Mouse (Mus musculus) gastrocnemius, adult 8-10 months (tissue): ENCODE measurements around the gene Wdr59. TPM values are rescaled to one million over a fixed set of nuclear protein-coding genes. Genes with fewer than 3 reads are reported as not detected.
"Not testable (repeated sequence)": the region's sequence is repeated elsewhere in the genome, so short reads cannot be mapped to it uniquely, and the experiment has no call there.

Source experiments
- DNase-seq, 2 experiments: peaks; one replicate each; pipeline ENCODE4 v3.0.0; 2022; ENCODE audit warnings: low spot score in 2 of 2
- total RNA-seq, 4 experiments: library from RNA; stranded (reverse); gene quantifications; 2 replicates each; pipeline ENCODE4 v1.2.4; 2022

Wdr59 gene
- total RNA-seq, 4 experiments from 2014 or later, result 7.9 to 9.0 (median 8.6) TPM

DNA sequence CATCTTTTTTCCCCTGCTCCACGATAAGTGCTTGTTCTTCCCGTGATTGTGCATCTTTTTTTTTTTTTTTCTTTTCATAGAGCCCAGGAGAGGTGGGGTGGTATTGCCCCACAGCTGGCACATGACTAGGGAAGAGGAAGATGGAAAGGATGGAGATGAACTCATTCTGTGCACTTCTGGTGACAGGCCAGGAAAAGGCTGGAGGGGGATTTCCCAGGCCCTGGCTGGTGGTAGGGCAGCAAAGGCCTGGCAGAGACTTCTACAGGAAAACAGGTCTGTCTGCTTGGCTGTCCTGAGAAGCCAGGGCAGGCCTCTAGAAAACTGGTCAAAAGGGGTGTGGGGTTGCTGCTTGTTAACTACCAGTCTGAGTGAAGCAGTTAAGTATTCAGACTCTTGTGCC, 16.3 kb upstream of the Wdr59 start:
- DNase-seq, result no peak

DNA sequence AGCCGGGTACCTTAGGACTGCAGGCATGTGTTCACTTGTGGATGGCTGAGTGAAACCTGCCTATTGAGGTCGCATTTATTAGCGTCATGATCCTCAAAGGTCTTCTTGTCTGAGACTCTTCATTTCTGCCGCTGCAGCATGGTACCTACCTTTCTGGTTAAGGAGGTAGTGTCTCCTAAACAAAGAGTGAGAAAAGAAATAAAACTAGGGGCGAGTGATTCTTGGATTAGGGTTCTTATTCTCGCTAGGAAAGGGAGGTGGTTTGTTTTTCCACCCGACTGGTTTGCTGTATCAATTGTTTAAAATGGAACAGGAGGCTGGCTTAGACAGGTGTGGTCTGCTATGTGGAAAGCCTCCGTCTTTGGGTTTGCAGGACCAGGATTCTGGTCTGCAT, 15.9 kb upstream of the Wdr59 start:
- DNase-seq, result no peak

DNA sequence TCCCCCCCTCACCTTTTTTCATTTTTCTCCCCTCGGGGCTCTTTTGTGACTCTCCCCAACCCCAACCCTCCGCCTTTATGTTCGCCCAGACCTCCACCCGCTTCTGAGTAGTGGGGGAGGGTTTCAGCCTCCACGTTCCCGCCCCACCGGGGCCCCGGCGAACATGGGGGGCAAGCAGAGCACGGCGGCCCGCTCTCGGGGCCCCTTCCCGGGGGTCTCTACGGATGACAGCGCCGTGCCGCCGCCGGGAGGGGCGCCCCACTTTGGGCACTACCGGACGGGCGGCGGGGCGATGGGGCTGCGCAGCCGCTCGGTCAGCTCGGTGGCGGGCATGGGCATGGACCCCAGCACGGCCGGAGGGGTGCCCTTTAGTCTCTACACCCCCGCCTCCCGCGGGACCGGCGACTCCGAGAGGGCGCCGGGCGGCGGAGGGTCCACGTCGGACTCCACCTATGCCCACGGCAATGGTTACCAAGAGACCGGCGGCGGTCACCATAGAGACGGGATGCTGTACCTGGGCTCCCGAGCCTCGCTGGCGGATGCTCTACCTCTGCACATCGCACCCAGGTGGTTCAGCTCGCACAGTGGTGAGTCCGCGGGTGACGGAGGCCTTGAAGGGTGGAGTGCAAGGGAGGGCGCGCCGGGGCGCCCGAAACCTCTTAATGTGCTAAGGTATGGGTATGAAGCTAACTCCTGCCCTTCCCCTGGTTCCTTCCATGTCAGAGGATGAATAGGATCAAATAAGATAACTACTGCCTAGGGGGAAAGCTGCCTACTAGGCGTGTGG, 15.3 kb upstream of the Wdr59 start:
- peak in 1 of 2 experiments; percentile 20 for DNase-seq

DNA sequence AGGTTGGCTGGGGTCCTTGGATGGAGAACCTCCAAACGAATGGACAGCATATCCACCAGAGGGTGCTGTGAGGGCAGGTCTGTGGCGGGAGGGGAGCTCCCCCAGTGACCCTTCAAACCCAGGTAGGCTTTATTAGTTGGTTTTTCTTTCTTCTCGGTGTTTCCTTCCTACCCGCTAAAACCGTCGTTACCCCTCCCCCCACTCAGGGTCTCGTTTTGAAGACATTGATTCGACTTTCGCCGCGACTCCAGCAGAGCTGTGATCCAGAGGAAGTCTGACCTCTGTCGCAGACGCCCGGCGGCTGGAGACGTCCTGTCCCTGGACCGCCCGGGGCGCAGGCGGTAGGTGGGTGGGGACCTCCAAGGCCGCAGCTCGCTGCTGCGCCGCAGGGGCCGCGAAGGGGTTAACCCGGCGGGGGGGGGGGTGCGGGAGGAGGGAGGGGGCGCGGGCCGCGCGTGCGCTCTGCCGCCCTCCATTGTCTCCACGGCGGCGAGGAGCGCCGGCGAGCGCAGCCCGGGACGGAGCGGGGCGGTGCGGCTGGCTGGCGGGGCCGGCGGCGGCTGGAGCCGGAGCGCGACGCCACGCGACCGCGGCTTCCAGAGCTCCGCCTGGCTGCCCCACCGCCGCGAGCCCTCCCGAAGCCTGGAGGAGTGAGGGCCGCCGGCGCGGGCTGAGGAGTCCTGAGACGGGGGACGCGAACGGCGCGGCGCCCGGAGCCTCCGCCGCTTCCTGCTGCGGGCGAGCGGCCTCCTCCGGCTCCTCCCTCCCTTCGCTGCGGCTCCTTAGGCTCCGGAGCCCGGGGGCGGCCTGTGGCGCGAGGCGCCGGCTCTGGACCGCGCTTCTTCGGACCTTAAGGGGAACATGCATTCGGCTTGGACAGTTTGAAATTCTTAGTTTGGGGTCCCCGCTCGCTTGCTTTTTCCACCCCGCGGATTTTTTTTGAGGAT, 14.4 kb upstream of the Wdr59 start, which contains the start of gene Znrf1:
TSS of gene Znrf1 (plus strand) at position 67 of the 947 bp plus-strand sequence.
- DNase-seq, result peak; percentile 46 to 53

DNA sequence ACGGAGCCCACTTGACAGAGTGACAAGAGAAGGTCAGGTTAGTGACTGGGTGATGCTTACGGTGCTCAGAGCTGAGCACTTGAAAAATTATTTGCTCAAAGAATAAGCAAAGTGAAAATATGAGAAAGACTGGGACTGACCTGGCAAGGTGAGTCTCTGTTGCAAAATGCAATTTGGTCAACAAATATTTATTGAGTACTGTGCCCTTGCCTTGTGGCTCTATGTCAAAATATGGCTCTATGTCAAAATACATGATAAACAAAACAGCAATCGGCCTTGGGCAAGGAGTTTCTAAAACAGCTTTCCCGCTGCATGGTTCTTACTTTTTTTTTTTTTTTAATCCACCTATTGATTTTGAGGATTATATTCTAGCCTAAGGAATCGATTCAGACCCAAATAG, 13.6 kb upstream of the Wdr59 start:
- DNase-seq, result no peak

DNA sequence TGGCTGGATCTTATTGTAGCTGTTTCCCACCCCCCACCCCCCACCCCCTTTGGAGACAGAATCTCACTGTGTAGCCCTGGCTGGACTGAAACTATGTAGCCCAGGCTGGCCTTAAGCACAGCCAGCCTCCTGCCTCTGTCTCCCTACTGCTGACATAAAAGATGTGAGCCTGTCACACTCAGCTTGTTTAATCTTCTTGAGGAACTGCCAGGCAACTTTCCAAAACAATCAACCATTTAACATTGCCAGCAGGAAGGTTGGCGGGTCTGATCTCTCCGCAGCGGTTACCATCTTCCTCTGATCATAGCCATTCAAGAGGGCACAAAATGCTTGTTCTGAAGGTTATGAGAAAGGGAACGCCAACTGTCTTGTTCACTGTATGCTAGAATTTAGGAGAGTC, 11.6 kb upstream of the Wdr59 start:
- no peak for DNase-seq

DNA sequence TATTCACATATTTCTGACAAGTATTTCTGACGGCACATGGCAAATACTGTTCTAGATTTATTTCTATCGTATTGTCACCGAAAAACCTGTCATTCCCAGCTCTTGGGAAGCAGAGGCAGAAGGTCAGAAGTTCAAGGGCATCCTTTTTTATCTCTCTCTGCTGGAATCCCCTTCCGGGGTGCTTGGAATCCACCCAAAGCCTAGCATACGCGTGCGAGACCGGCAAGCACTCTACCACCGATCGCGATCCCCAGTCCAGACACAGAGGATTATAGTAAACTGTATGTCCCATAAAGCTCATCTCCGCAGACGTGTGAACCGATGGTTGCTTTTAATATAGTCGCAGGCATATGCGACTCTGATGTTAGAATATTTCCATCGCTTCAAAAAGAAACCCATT, 9.7 kb upstream of the Wdr59 start:
- no peak for DNase-seq

DNA sequence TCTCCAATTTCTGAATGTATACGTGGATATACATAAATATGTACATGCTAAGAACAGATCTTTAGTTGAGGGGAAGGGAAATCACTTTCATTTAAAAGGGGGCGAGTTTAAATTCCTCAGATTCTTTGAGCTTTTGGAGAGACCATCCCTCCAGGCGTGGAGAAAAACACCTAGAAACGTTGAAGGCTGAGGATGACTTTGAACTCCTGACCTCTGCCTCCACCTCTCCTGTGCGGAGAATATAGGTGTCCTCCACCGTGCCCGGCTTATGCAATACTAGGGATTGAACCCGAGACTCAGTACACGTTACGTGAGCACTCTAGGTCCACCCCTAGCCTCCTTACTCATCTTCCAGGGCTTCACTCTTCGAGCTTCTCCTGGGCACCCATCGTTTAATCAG, 9.3 kb upstream of the Wdr59 start:
- no peak for DNase-seq

DNA sequence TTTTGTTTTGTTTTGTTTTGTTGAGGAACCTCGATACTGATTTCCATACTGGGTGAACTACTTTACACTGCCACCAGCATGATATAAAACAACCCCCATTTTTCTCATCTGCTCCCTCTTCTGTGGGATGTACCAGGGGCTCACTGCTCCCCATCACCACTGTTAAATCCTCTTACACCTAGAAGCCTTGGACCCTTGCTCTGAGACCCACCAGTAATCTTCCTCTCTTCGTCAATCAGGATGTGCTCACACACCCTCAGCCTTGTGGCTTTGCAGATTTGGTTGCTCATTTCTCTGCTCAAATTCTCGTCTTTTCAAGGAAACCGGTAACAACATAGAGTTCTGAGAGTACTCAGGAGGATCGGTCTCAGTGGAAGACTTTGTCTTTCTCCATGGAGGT, 6.2 kb upstream of the Wdr59 start:
- no peak for DNase-seq

DNA sequence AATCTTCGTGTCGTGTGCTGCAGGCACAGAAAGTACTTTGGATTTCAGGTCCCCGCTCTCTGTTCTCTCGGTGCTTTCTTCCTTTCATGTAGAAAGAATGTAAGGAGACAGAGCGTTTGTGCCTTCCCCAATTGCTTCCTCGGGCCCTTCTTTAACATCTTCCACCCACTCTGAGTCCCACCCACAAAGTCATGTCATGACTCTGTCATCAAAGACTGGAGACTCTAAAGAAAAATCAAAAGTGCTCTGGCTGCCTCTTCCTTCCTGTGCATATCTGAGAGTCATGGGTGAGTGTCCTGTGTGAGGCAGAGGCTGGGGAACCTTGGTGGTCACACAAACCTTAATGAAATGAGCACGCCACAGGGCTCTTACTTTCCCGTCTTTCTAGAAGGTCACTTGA, 5.3 kb upstream of the Wdr59 start:
- DNase-seq, result no peak

DNA sequence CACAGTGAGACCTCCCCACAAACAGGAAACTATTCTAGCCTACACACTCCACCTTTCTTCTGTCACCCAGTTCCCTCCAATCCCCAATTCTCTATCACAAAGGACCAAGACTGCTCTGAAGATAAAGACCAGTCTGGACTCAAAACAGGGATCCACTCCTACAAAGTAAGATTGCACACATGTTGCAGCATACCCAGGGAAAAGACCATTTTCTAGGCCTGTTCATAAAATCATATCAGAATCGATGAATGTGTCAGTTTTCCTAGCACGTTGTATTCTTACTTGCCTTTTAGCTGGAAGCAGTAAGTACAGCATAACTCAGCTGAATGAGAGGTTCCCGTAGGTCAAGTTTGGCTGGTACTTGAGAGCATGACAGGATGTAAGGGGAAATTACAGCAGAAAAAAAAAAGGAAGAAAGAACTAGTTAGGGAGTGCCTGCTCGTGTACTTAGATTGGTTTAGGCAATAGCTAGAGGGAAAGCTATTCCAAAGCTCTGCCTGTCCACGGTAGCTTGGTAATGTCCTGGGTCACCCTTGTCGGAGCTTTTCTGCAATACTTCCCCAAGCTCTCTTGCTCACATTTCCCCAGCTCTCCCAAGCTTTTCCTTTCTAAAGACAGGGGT, 4.6 kb upstream of the Wdr59 start:
- no peak for DNase-seq

DNA sequence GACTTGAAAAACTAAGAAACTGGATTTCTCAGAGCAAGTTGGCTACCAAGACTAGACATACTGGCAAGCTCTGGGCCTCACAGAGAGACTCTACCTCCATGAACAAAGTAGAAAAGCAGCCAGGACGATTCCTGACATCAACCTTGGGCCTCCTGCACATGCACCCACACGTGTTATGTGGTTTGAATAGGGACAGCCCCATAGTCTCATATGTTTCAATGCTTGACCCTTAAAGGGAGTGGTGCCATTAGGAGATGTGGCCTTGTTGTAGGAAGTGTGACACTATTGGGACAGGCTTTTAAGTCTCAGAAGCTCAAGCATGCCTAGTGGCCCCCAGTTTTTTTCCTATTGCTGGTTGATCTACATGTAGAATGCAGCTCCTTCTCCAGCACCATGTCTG, 4.4 kb downstream of the Wdr59 start:
- no peak for DNase-seq

DNA sequence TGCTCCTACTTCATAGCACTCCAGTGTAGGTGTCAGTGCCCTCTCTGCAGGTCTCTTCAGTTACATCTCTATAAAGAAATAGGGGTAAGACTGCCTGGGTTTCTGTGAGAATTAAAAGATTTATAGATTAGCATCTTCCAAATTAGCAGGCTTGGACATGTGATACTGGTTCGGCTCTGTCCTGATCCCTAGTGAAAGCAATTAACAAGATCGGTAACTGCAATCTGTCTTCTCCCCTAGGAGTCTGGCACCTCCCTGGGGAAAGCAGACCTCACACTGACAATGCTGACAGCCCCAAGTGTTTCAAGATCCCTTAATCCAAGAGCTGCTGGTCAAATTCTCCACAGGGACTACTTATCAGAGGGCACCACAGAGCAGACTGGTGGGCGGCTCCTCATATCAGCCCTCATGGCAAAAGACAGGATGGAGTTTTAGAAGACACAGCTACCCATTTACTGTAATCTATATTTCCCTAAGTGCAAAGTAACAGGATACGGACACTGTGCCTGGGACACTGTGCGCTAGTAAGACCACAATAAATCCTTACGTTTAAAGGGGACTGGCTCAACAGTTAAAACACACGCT, 5.3 kb downstream of the Wdr59 start:
- no peak for DNase-seq

DNA sequence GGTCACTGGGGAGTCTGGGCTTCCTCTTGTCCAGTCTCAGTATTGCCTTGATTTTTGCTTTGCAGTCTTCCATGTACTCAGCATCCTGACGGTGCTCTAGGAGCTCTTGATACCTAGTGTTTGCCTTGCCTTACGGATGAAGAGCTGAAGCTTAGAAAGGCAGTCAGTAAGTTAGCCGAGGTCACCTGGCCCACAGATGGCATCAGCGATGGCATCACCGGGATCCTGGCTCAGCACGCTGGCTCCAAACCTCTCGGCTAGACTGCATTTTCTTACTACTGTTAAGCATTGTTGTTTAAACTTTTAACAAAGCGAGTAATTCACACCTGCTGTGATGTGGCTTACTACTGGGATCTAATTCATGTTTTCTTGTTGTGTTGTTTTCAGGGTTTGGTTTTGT, 8.4 kb downstream of the Wdr59 start:
- no peak for DNase-seq

DNA sequence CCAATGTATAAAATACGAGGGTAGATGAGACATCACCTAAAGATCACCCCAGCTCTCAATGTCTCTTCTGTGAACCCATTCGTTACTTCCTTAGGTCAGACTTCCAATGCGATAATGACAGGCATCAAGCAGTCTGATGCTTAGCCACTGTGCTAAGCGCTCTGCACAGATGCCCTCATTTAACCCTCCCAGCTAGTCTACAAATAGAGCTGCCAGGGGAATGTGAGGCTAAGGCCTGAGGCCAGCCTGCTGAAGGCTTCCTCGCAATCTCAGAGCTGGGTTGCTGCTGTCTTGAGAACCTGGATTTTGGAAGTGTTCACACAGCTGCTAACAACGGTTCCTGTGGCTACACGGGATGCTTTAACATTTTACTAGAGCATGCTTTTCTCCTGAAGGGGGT, 9.0 kb downstream of the Wdr59 start:
- DNase-seq, result peak in 1 of 2 experiments; percentile 31

DNA sequence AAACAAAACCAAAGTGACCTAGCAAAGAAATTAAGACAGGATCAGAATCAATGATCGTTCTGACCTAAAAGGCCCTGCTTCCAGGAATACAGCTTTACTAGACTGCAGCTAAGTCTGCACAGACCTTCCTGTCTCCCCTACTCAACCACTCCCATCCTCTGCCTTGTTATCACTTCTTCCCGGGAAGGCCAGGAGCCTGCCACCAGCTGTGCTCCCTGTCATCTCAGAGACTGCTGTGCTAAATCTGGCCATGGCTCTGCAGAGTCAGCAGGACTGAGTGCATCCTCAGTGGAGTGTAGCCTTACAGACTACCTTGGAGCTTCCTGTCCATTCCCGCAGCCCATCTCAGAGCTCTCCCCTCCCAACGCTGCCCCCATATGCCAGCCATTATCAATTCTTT, 11.5 kb downstream of the Wdr59 start:
- DNase-seq, result peak in 1 of 2 experiments; percentile 16

DNA sequence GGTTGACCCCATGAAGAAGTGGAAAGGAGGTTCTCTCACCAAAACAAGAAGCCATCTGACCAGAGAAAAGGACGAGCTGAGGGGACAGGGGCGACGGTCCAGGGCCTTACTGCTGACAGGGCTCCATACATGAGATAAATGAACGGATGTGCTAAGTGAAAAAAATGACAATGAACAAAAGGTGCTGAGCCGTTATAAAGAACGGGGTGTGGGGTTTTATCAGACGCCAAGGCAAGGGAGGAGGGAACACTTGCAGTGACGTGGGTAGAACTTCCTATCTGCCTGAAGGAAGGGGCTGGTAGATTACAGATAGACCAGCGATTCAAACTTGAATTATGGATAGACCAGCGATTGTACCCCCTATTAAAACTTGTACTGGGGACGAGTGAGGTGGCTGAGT, 12.6 kb downstream of the Wdr59 start:
- DNase-seq, result no peak

DNA sequence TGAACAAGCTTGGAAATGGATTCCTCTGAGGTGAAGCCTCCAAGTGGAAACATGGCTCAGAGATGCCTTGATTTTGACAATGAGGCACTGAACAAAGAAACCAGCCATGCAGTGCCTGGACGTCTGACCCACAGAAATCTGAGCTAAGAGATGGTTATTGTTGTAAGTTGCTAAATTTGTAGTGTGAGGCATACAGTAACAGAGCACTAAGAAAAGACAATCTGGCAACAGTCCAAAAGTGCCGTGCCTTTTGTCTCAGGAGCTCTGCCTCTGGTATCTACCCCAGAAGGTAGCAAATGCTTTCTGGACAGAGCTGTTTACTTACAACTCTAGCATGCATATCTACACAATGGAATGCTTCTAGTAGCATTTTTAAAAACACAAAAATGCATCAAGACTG, 13.3 kb downstream of the Wdr59 start:
- DNase-seq, result no peak

DNA sequence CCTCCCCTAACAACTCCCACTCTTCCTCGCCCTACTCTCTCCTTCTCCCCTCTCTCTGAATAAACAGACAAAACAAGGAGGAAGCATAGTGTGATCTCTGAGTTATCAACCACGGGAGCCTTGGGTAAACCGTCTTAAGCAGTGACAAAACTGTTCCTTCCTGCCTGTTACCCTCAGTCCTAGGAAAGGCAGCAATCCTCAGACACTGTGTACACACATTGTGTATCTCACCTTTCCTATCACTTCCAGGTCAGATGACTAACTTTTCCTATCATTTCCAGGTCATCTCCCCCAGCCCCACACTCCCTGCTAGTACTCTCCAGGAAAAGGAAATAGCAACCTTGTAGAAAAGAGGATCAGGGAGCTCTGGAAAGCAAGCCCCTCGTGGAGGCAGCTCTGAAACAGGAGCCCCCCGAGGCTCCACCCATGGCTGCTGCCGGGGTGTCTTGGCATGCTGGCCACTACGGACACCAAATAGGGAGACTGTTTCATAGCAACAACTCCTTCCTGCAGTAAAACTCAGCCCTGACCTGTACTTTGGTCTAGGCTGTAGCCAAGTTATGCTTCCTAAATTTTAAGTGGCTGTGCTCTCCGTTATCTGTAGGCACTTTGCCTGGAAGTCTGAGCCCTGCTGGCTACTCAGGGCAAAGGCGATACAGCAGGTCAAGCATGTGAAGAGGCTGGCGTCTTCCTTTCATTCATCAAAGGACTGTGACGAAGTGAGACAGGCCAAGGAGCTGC, 20.0 kb downstream of the Wdr59 start:
- no peak for DNase-seq

DNA sequence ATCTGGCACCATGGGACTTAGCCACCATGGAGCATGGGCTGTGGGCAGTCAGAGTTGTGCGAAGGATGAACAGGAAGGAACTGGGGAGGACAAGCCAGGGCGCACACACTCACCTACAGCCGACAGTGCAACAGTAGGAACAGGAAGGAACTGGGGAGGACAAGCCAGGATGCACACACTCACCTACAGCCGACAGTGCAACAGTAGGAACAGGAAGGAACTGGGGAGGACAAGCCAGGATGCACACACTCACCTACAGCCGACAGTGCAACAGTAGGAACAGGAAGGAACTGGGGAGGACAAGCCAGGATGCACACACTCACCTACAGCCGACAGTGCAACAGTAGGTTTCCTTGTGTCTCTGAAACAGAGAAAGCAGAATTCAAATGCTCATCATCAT, 23.6 kb downstream of the Wdr59 start:
- not testable (repeated sequence) for DNase-seq

DNA sequence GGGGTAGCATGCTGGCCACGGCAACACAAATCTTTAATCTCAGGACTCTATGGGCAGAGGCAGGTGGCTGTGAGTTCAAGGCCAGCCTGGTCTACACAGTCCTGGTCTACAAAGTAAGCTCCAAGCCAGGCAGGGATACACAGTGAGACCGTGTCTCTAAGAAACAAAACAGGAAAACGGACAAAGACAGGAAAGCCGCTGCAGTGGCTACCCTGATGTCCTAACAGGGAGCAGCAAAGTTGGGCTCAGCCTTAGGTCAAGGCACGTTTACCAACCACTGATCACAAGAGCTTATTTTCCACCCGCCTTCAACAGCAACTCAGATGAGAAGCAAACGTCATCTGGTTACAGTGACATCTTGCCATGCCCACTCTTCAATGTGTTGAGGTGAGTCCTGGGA, 25.6 kb downstream of the Wdr59 start:
- DNase-seq, result no peak
